Mouse (Mus musculus) brown adipose tissue, adult 24 weeks (tissue): ENCODE measurements around the gene Foxp1. TPM values are rescaled to one million over a fixed set of nuclear protein-coding genes. Genes with fewer than 3 reads are reported as not detected.

Source experiments
- H3K27ac ChIP-seq: fragments of 200-500 bp; replicated peaks from 2 replicates; pipeline ENCODE4 v1.5.1; 2012; ENCODE audit warnings: low read depth, mild to moderate bottlenecking, low read length
- H3K4me1 ChIP-seq: fragments of 200-500 bp; 2 replicates; pipeline ENCODE4 v1.6.1; 2012; ENCODE audit warnings: low read length, mixed read lengths; ENCODE audit not compliant: control insufficient read depth, insufficient read depth, insufficient read length
- H3K4me3 ChIP-seq: fragments of 200-500 bp; 2 replicates; pipeline ENCODE4 v1.5.1; 2012; ENCODE audit warnings: low read depth, mild to moderate bottlenecking, low read length, moderate library complexity; ENCODE audit not compliant: insufficient read depth
- polyA plus RNA-seq: library from polyadenylated mRNA; stranded (reverse); fragments of >200 nt; gene quantifications from 2 replicates; pipeline ENCODE4 v1.2.4, GENCODE M21; 2012; ENCODE audit not compliant: missing spikeins, insufficient read depth, insufficient read length

The Foxp1 gene
- polyA plus RNA-seq, 1 experiment: 10.1 TPM

DNA sequence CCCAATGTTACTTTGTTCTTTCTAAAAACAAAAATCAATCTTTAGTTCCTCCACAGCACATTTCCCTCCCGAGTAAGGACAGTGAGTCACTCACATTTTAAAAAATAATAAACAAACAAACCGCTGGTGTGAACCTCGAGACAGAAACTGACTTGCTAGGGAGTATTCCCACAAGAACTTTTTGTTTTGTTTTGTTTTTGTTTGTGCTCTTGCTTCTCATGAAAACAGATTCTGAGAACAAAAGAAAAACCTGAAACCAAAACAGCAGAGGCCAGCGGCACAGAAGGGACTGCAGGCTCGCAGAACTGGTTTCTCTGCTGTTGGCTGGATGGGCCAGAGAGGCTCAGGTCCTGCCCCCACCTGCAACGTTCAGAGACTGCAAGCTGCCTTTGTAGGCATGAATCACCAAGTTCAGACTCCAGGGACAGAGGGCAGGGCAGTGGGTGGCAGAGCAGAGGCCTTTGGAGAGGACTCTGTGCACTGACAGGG, 572.8 kb downstream of the Foxp1 start:
- Histone ChIP-seq H3K4me1 (peaks cover 12% of the 10 kb centered on the region), H3K4me3 (no peak overlapping the region), H3K27ac (peak overlapping the region; percentile 46)

GRCm38 (mm10) chr6:98949286-98949685, 573.2 kb downstream of the Foxp1 start:
- H3K4me3 ChIP-seq: no peak overlapping the region
- H3K27ac ChIP-seq: no peak overlapping the region; the same call in none of the 2 replicates
- peaks cover 12% of the 10 kb centered on the region for H3K4me1 ChIP-seq

DNA sequence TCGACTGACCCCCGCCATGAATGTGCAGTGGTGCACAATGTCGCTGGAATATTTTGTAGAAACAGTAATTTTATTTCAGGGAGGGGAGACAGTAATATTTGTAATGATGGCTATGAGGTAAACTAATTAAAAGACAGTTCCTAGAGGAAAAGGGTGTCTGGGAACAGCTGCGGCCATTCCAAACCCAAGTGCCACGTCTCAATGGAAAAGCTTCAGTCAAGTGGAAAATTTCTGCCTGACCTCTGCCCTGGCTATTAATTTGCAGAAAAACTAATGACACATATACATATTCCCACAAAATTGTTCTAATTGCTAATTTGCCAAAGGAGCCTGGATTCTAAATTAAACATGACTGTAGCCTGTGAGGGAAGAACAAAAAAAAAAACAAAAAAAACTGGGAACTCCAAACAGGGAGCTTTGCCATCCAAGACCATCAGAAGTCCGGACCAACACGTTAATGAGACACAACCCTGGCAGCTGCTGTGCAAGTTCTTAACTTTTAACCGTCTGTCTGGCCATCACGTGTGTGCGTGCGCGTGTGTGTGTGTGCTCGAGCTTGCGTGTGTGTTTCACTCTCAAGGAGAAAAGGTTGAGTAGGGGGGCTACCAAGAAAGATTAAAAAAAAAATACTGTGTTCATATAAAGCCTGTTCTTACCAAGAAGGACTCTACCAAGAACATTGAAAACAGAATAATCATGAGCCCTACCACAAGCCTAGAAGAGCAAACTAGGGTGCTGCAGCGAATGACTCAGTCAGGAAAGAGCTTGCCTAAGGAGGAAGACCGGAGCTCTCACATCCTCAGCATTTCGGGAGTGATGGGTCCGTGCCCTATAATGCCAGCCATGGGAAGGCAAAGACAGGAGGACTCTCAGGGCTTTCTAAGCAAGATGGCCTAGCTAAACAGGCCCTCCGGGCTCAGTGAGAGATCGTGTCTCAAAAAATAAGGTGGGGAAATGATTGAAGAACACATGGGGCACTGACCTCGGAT, 574.1 kb downstream of the Foxp1 start:
- peaks cover 12% of the 10 kb centered on the region for H3K4me1 ChIP-seq

GRCm38 (mm10) chr6:98947486-98948152, 574.9 kb downstream of the Foxp1 start:
- H3K4me1 ChIP-seq: peaks cover 12% of the 10 kb centered on the region
- no peak overlapping the region for H3K27ac ChIP-seq
- no peak overlapping the region for H3K4me3 ChIP-seq

More for the DNA sequence above, 574.1 kb downstream of the Foxp1 start:
- Histone ChIP-seq H3K27ac (no peak overlapping the region; the same call in 1 of the 2 replicates), H3K4me3 (no peak overlapping the region)

- Histone ChIP-seq H3K4me1 (peaks cover 12% of the 10 kb centered on the region), H3K4me3 (no peak overlapping the region), H3K27ac (no peak overlapping the region)
These were observed 575.8 kb downstream of the Foxp1 start for GRCm38 (mm10) chr6:98946731-98947130.

DNA sequence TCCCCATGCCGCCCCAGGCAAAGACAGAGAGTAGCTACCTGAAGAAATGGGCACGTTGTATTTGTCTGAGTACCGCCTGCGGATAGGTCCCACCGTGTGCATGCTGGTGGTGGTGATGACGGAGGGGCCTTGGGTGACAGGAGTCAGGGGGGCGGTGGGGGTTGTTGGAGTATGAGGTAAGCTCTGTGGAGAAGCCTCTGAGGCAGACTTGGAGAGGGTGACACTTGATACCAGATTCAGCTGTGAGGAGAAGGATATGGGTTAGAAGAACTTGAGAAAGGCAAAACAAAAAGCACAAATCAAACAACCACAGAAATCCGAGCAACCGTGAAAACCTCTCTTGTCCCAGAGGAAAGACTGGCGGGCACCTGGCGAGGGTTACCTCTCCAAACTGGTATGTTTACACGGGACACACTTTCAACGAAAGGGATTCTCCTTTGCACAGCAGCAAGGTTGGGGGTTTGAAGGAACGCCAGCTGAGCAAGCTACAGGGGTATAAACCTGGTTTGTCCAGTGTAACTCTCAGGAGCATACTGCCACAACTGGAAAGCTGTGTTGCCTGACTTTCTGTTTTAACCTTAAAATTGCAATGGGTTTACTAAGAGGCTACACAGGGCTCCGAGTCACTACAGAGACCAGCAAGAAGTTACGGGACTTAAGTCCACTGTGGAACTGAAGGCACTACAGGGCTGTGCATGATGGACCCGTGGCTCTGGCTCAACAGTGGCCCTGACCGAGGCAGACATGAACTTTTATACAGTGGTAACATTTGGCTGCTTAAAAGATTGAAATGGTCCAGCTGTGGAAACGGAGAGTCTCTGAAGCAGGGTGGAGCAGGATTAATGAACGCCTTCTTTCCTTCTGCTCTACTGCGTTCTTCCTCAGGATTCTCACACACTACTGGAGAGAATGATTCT, 576.8 kb downstream of the Foxp1 start:
- Histone ChIP-seq H3K4me1 (peaks cover 9% of the 10 kb centered on the region), H3K4me3 (no peak overlapping the region), H3K27ac (no peak overlapping the region)

GRCm38 (mm10) chr6:98938348-98938747, 584.2 kb downstream of the Foxp1 start:
- H3K27ac ChIP-seq: no peak overlapping the region
- no peaks in the 10 kb centered on the region for H3K4me1 ChIP-seq
- no peak overlapping the region for H3K4me3 ChIP-seq

GRCm38 (mm10) chr6:98937513-98937912, 585.0 kb downstream of the Foxp1 start:
- no peak overlapping the region for H3K4me3 ChIP-seq
- no peak overlapping the region for H3K27ac ChIP-seq
- no peaks in the 10 kb centered on the region for H3K4me1 ChIP-seq

DNA sequence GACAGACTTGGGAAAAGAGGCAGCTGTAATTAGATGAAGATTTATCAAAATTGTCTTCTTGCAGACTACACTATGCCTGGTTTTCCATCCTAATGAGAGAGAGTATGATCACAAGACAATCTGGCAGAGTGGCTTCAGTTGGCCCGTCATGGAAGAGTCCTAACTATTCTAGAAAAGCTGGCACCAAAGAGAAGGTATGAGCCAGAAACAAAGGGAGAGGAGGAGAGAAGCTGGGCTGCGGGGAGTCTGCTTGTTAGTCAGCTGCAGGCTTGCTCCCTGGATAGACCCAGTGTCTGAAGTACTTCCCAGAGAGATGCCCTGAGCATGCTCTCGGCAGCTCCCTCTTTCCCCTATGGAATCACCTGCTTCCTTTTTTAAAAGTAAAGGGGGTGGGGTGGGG, 586.1 kb downstream of the Foxp1 start:
- no peak overlapping the region for H3K27ac ChIP-seq
- H3K4me3 ChIP-seq: no peak overlapping the region

DNA sequence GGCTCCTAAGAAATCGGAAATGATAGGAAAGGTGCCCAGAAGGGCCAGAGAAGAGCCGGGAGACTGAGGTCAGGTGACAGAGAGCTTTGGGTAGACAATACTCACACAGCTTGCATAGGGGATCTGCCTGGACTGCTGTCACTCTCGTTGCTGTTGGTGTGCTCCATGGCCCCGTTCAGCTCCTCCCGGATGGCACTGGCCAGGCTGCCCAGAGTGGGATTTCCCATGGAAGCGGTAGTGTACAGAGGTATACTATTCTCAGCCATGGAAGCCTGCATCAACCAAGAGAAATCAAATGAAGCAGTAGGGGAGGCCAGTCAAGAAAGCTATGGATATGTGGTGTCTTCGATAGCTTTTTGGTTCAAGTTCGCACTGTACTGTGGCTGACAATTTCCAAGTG, 587.4 kb downstream of the Foxp1 start:
- Histone ChIP-seq H3K27ac (no peak overlapping the region), H3K4me1 (no peaks in the 10 kb centered on the region), H3K4me3 (no peak overlapping the region)

More for the DNA sequence above, 586.1 kb downstream of the Foxp1 start:
- no peaks in the 10 kb centered on the region for H3K4me1 ChIP-seq

- no peaks in the 10 kb centered on the region for H3K4me1 ChIP-seq
- H3K4me3 ChIP-seq: no peak overlapping the region
- H3K27ac ChIP-seq: no peak overlapping the region
These were observed 588.1 kb downstream of the Foxp1 start for GRCm38 (mm10) chr6:98934381-98934780.

- Histone ChIP-seq H3K4me1 (no peaks in the 10 kb centered on the region), H3K27ac (no peak overlapping the region), H3K4me3 (no peak overlapping the region)
These were observed 589.3 kb downstream of the Foxp1 start for GRCm38 (mm10) chr6:98933135-98933724.

DNA sequence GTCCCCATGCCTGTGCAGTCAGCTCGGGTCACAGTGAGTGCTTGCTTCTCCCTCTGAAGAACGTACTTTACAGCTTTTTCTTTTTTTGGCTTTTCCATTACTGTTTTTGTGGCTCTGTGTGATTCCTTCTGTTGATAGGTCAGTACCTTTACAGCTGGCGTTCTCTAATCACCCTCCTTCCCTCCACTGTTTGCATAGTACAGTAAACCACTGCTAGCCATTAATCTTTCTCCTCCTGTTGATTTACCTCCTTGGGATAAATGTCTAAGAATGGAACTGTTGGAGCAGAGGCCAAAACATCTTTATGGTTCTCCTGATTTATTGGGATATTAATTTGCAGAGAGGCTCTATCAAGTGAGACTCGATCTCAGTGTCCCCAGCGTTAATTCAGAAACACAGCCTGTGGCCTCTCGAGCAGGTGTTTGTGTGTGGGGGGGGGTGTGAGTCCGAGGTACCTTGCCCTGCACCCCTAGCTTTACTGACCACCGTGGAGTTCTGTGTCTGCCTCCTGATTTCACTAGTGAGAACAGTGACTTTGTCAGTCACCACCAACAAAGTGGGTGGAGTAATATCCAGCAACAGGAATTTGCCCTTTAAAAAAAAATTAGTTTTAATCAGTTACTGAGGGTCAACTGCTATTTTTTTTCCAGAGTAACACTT, 590.5 kb downstream of the Foxp1 start:
- Histone ChIP-seq H3K4me3 (no peak overlapping the region), H3K4me1 (no peaks in the 10 kb centered on the region), H3K27ac (no peak overlapping the region)
